Mouse (Mus musculus): ENCODE measurements around the gene Fmod. TPM values are rescaled to one million over a fixed set of nuclear protein-coding genes. Genes with fewer than 3 reads are reported as not detected.

Fmod gene
- total RNA-seq, 2 experiments from 2014 or later, result 13.5 to 17.4 TPM

DNA sequence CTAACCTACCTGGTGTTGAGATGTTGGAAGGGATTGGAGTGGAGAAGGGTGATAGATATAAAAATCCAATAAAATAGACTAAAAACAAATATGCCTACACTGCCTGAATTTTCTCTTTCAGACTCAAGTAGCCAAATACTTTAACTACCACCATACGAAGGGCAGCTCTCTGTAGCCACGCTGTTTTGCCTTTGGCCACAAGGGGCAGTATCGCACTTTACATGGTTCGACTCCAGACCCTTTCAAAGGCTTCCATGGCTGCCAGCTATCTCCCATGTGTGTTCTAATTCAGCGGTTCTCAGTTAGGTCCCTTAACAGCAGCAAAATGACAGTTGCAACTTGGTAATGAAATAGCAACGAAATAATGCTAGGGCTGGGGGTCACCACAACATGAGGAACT, 16.2 kb downstream of the Fmod start:
- peak; percentile 86 to 93 for DNase-seq
- intact Hi-C loops (cut with DNase I), result loop anchor here (1.0 to 5.0 kb wide), 3 partner anchors 54 to 279 kb away; partner anchors contain the start of gene Ppfia4

GRCm38 (mm10) chr1:134055058-134055457, 18.0 kb downstream of the Fmod start:
- intact Hi-C loops (cut with DNase I), result no loop called here
- no peak for DNase-seq

DNA sequence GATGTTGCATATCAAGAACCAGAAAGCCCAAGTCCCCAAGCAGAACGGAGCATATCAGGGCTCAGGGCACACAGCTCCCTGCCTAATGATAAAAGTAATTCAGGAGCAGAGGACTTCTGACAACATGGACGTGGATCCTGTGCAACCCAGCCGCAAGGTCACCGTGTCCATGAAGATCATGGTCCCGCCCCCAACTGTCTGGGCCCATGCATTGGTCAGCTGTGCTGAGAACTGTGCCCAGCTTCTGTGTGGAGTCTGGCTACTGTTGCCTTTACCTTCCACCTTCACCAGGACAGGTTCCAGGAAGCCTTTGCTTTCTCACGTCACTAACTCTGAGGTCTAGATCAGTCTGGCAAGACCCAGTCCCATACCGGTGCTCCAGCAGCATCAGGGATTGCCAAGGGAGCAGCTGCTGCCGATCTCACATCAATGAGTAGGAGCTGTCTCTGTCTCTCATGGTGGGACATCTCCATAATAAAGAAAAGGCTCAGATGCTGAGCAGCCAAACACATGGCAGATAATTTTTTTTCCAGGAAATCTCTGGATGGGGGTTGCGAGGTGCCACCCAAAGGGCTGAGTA, 18.7 kb downstream of the Fmod start:
- intact Hi-C loops (cut with DNase I), result no loop called here
- DNase-seq, result no peak

DNA sequence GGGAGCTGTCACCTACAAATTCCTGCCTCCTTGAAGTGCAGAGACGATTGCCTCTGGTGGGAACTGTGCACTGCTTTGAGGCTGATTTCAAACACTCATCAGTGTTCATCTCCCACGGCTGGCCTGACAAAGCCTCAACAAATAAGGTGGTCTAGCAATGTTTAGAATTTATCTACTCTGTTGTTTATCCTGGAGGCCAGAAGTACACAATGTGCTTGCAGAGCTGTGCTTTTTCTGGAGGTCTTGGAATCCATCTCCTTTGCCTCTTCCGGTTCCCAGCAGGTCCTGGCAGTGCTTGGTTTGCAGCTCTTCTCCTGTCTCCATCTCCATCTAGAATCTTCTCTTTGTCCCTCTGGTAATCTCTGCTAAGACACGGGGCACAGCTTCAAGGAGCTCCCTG, 19.2 kb downstream of the Fmod start:
- DNase-seq, result no peak
- intact Hi-C loops (cut with DNase I), result no loop called here

DNA sequence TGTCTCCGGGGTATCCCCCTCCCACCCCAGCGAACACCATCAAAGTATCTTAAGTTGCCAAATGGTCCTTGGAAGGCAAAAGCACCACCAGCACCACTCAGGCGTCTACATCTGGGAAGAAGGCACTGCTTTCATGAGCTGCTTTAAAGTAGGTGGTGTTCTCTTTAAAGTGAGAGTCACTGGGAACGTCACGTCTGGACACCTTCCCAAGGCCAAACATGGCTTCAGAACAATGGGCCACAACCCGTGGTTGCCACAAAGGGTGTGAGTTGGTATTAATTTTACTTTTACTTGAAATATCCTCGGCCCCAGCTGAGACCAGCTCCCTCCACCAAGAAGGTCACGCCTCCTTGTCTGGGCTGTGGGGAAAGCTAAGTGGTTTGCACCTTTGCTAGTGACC, 20.7 kb downstream of the Fmod start:
- intact Hi-C loops (cut with DNase I), result no loop called here

DNA sequence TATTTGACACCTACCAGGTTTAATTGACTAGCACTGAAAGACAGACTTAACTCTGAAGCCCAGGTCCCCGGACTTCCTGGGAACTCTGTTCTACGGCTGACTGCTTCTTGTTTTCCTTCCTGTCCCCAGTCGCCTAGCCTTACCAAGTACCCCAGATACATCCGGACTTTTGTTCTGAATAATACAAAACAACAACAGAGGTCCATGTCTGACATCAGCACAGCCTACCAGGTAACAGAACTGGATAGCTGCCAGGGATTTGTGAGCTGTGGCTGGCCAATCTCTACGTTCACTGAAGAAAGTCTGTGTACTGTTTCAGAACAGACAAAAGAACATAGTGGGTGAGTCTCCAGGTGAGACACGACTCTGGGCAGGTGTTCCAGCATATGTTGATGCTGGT, 21.8 kb downstream of the Fmod start:
- intact Hi-C loops (cut with DNase I), result no loop called here
- DNase-seq, result no peak

More for the DNA sequence above, 20.7 kb downstream of the Fmod start:
- DNase-seq, result no peak

DNA sequence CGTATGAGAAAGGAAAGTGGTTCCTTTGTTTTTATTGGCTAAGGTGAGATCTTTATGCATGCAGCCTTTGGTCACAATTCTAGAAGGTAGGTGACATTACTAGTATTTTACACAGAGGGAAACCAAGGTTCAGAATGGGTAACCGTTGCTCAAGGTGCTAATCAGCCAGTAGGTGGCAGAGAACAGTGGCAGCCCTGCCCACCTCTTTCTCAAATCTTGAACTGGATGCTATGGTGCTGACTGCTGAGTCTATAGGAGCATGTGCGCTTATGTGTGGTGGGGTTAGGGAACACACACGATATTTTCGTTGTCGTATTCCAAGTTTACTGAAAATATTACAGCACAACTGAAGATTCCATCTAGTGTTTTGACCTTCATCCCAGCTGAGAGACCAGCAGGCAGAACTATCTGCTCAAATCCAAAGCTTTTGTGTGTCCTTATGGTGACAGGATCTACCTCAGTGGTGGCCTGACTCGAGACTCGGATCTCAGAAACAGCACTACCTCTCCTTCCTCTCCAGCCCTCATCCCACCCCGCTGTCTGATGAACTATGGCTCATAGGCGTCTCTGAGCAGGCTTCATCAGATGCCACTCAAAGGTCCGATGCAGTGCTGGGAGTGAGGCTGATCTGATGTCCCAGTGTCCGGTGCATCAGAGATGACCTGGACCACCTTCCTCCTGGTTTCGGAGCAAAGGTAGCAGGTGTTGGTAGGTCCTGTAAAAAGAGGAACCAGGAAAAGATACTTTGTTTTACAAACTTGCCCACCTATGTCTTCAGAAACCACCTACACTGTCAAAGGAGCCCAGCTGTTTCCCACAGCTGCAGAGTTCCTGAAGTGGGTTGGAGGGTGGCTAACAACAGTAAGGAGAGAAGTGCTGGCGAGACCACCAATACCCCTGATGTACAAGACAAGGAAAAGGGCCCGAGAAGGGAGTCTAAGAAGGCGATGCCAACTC, 23.0 kb downstream of the Fmod start:
- intact Hi-C loops (cut with DNase I), result no loop called here
- DNase-seq, result no peak

DNA sequence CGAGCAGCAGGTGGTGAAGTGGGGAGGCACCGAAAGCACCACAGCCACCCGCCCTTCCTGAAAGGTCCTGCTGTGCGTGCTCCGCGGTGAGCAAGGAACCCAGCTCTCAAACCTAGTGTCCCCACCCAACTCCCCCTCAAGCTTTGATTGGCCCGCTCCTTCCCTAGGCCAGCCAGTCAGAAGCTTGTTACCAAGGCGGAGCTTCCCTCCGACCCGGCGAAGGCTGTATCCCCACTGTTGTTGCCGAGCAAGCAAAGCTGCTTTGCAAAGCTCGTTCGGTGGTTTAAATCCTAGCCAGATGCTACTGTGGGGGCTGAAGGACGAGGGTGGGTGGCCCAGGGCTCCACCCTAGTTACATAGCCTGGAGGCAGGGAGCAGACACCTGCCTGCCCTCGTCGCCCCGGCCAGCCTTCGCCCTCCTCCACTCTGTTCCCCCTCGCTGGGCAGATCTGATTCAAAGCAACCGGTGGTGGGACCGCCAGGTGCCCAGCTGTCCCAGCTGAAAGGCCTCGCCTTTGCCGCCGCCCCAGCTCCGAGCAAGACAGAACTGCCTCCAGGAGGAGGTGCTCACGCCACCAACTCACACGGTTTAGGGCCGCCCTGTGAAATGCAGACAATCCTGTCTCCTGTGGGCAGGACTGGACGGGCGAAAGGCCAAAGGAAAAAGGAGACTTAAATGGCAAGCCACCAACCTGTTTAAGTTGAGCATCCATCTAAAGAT, 24.0 kb downstream of the Fmod start:
- intact Hi-C loops (cut with DNase I), result no loop called here
- peak; percentile 88 to 90 for DNase-seq

DNA sequence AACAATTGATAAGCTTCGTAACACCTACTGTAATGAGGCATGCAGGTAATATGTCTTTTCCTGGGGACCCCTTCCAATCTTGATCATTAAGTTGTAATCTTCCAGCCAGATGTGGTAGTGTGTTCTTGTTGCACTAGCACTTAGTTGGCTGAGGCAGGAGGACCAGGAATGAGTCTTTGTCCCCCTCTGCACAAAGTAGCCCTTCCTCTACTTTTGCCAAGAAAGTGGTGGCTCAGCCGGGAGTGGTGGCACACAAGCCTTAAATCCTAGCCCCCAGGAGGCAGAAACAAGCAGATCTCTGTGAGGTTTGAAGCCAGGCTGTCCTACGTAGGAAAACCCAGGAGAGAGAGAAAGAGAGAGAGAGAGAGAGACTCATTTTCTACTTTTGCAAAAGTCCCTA, 24.9 kb downstream of the Fmod start:
- DNase-seq, result no peak
- intact Hi-C loops (cut with DNase I), result no loop called here

DNA sequence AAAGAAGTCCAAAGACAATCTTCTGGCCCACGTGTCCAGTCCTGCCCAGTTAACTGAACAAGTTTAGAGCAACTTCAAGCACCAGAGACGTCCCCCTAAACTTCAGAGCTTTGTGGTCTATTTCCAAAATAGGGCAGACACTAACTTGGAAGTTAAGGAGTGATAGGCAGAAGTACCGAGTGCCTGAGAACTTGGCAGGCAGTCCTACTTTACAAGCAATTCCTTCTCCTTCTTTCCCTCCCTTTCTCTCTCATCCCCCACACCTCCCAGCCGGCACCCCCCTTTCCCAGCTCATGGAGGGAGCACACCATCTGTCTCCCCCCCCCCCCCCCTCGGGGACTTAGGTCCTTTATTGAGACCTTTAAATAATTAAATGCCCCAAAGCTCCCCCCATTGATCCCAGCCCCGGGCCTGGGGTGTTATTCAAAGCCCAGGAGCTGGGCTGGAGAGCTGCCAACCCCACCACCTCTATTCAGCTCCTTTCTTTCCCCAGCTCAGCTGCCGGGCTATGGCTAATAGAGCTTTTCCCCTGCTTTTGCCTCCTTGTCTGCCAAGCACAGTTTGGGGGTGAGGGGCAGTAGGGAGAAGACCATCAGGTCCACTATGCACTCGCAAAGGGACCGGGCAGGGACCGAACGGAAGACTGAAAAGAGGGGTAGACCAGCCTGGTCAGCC, 25.5 kb downstream of the Fmod start:
- intact Hi-C loops (cut with DNase I), result loop anchor here (1.0 kb wide), 1 partner anchor 16 kb away; no protein-coding TSS in a partner anchor

DNA sequence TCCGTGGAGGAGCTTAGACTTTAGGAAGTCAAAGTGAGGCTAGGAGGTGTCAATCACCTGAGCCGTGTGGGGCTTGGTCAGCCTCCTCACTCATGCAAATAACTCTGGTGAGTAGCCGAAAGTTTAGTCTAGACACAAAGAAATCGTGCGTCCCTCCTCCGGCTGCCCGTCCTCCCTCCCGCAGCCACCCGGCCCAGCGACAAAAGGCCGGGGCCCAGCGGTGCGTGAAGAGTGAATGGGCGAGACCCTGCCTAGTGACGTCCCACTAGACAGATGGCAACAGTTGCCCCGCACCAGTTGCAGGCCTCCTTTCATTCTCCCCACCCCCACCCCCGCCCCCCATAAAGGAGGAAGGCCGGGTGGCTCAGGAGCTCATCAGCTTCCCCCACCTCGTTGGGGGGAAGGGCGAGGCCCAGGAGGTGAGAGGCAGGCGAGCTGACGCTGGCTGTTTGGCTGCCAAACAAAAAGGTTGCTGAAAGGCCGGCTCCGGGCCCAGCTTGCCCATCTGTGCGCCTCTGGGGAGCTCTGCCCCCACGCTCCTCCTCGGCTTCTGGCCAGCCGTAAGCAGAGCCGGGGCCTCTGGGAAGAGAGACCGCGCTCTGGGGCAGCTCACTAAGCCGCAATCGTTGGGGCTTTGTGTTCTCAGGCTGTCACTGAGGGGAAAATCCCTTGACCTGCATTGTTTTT, 26.2 kb downstream of the Fmod start:
- peak; percentile 68 to 71 for DNase-seq
- intact Hi-C loops (cut with DNase I), result loop anchor here (1.0 kb wide), 1 partner anchor 15 kb away; no protein-coding TSS in a partner anchor

More for the DNA sequence above, 25.5 kb downstream of the Fmod start:
- DNase-seq, result no peak

GRCm38 (mm10) chr1:134063773-134064125, 26.7 kb downstream of the Fmod start:
- intact Hi-C loops (cut with DNase I), result loop anchor here (1.0 kb wide), 1 partner anchor 15 kb away; no protein-coding TSS in a partner anchor

GRCm38 (mm10) chr1:134064296-134064831, 27.3 kb downstream of the Fmod start:
- DNase-seq, result no peak
- intact Hi-C loops (cut with DNase I), result no loop called here

More at GRCm38 (mm10) chr1:134063773-134064125, 26.7 kb downstream of the Fmod start:
- peak; percentile 50 to 53 for DNase-seq

DNA sequence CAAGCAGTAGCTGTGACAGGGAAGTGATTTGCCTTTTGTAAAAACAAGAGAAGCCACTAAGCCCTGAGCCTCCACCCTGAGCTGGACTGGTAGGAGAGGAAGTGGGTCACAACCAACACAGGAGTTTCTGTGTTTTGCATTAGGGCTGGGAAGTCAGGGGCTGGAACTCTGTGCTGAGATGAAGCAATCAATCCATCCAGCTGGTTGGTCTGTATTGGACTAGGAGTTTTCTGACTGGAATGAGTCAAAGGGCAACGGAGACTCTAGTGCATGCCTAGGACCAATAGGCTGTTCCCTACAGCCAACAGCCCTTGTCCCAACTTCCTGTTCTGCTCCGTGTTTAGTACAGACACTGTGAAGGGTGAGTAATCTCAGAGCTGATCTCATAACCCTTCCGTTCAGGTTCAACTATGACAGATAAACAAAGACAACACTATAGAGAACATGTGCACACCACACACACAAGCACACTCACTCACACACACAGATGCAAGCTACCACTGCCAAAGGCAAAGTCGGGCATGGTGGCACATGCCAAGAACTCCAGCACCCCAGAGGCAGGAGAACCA, 28.3 kb downstream of the Fmod start:
- intact Hi-C loops (cut with DNase I), result no loop called here
- DNase-seq, result no peak

DNA sequence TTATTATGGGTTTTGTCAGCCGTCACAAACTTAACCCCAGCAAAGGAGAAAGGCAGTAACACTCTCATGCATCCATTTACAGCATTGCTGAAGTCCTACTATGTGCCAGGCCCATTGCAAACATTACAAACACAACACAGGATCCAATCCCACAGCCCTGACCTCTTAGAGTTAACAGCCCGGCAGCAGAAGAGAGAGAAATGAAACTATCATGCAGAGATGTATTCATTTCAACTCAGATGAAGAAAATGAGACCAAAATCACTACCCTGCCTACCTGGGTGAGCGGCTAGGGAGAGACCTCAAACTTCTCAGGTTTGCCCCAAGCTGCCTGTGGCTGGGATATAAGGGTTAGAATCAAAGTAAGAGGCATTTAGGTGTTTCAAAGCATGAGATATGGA, 29.5 kb downstream of the Fmod start:
- intact Hi-C loops (cut with DNase I), result no loop called here
- DNase-seq, result no peak

- intact Hi-C loops (cut with DNase I), result no loop called here
- no peak for DNase-seq
Observed at GRCm38 (mm10) chr1:134067143-134067619, 30.1 kb downstream of the Fmod start.

DNA sequence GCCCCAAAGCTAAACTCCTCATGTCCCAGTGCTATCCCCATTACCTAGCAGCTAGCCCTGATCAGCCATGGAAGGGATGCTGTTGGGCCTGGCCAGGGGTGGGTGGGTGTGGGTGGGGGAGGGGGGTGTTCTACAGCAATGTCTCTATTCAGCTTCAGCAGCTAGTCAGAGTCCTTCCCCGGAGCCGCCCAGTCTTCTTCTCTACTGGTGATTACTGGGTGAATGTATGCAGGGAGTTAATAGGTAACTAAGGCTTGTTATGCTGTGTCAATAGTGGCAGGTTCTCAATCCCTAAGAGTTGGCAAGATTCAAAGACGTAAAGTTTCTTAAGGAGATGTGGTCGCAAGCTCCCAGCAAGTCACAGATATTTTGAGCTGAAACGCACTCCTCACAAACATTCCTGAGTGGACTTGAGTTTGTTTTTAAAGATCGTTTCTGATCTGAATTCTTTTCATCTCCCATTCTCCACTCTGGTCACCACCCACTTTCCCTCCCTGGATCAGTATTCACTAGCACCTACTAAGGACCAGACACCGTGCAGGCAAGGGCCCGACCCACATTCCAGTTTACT, 33.1 kb downstream of the Fmod start:
- no peak for DNase-seq
- intact Hi-C loops (cut with DNase I), result no loop called here

DNA sequence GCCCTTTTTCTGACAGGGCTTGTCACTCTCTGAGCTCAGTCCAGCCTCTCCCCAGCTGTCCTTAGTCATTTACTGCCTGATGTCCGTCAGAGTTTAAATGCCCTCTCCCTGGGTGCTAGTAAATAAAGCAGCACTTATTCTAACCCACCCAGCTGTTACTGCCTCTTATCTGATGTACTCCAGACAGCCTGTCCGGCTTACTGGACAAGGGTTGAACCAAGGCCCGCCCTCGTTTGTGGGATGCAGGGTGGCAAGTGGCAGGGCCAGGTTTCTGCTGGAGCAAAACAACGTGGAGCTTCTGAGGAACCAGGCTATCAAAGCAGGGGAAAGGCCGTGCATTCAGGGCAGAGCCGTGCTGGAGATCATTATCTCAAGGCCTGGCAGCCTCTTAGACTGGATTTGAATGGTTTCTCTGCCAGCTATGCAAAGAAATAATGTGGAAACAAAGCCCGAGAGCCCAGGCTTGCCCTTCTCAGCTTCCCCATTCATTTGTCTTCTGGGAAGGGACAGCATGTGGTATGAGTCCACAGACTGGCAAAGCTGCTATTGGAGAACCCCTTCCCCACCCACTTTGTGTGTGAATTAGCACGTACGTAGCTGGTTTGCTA, 34.5 kb downstream of the Fmod start:
- intact Hi-C loops (cut with DNase I), result no loop called here
- DNase-seq, result no peak

Data from heart, postnatal 14 days (tissue).